Comparison of ENCODE assay signal across 8 mouse cellular contexts in the genomic region with DNA sequence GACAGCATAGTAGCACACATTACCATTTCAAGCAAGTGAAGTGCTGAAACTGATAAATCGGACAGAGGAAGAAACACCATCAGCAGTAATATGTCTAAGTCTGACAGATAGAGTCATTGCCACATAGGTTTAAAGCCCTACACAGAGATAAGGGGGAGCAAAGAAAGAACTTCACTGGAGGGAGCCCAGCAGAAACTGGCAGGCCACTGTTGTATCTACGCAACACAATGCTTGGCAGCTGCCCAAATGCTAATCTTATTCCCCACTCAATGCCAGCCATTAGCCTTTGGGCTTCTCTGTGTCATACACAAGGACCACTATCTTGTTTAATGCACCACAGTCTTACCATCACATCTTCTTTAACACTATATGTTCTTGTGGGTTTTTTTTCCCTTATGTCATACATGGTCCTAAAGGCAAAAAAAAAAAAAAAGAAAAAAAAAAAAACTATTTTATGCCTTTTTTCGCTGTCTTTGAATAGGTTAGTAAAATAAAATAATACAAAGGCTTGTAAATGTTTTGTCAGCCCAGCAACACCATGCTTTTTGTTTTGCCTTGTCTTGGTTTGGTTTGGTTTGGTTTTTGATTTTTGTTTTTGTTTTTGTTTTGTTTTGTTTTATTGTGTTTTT.
A peak's percentile ranks its signal among the peaks of the same experiment; 100 is the strongest.
DNase-seq lines count a peak whose midpoint lies in the region; ATAC-seq and TF ChIP-seq lines count a peak whose summit lies in the region.

No protein-coding gene starts in this region.

- intact Hi-C loops in heart, postnatal 25 days (cut with DNase I): no loop called here

- ATAC-seq in G1E (ENCODE audit: extremely low read depth, insufficient number of reproducible peaks, low FRiP score, poor library complexity, severe bottlenecking): peak; percentile 83
- peak; percentile 49; the same call in 1 of the 2 replicates for ATAC-seq in hindbrain, postnatal 0 days

- 59% methylated on average over 3 of the region's 3 CpGs for WGBS in hindbrain, postnatal 0 days

- peak; percentile 89 for DNase-seq in heart, adult 11 months
- DNase-seq in heart, postnatal 25 days (ENCODE audit: low spot score): no peak
- DNase-seq in G1E (ENCODE audit: low spot score): peak; percentile 1
- DNase-seq in embryo, embryonic 11.5 days (ENCODE audit: low read depth, low spot score): peak; percentile 17
- peak; percentile 49 for DNase-seq in hindbrain, postnatal 0 days (ENCODE audit: low spot score)
- DNase-seq in telencephalon, adult 2 months (ENCODE audit: low read depth, low spot score): peak; percentile 19
- DNase-seq in thymus, adult 18-20 months: no peak
- no peak for DNase-seq in spleen, postnatal 36 days (ENCODE audit: low spot score in 2 of 2)

- TF ChIP-seq CTCF in G1E (IDR thresholded peaks at IDR 0.05; ENCODE audit: low read depth, low read length): no peak
- no peak for TF ChIP-seq CTCF in hindbrain, postnatal 0 days (IDR thresholded peaks at IDR 0.05; ENCODE audit: low read depth)

- H3K27ac ChIP-seq in hindbrain, postnatal 0 days: no peak overlapping the region

- H3K4me3 ChIP-seq in G1E (ENCODE audit: low read depth, low read length): no peak overlapping the region
- no peak overlapping the region for H3K4me3 ChIP-seq in hindbrain, postnatal 0 days (ENCODE audit: low read length)

- H3K27me3 ChIP-seq in G1E (ENCODE audit: insufficient read depth, low read length): no peaks in the 10 kb centered on the region
- H3K27me3 ChIP-seq in hindbrain, postnatal 0 days (ENCODE audit: insufficient read depth, low read length): no peaks in the 10 kb centered on the region

- no peaks in the 10 kb centered on the region for H3K9me3 ChIP-seq in G1E (replicated peaks)
- H3K9me3 ChIP-seq in hindbrain, postnatal 0 days (ENCODE audit: low read length): no peaks in the 10 kb centered on the region

- no peak overlapping the region for H3K4me2 ChIP-seq in hindbrain, postnatal 0 days (ENCODE audit: low read depth, low read length)

- H3K36me3 ChIP-seq in G1E (replicated peaks): no peaks in the 10 kb centered on the region
- no peaks in the 10 kb centered on the region for H3K36me3 ChIP-seq in hindbrain, postnatal 0 days (ENCODE audit: insufficient read depth, low read length)

- H3K9ac ChIP-seq in hindbrain, postnatal 0 days (replicated peaks; ENCODE audit: low read length): no peak overlapping the region

- peaks cover 8% of the 10 kb centered on the region for H3K4me1 ChIP-seq in G1E (ENCODE audit: insufficient read depth, low read depth, low read length)
- H3K4me1 ChIP-seq in hindbrain, postnatal 0 days (ENCODE audit: insufficient read depth, low read length): no peaks in the 10 kb centered on the region

Comparison
In these comparisons a context has a peak if more than half of its experiments do, and no peak if none do; other contexts are left out.
1. DNase-seq: peak in heart, adult 11 months (single experiment), G1E (single experiment), embryo, embryonic 11.5 days (single experiment), hindbrain, postnatal 0 days (single experiment) and telencephalon, adult 2 months (single experiment); none in heart, postnatal 25 days (single experiment), thymus, adult 18-20 months (0 of 2) and spleen, postnatal 36 days (0 of 2).